Mouse (Mus musculus) T-helper 1 cell (primary cell): Measurements from ENCODE around the gene Ifrd2.

Experiments used
- in situ Hi-C: fragments of 300-600 bp; cut with MboI, MseI; formaldehyde crosslinking; loops from one replicate; pipeline ENCODE4 v1.15.1; 2025; ENCODE audit warnings: high pct_unique_total_duplicates

Gene Ifrd2

DNA sequence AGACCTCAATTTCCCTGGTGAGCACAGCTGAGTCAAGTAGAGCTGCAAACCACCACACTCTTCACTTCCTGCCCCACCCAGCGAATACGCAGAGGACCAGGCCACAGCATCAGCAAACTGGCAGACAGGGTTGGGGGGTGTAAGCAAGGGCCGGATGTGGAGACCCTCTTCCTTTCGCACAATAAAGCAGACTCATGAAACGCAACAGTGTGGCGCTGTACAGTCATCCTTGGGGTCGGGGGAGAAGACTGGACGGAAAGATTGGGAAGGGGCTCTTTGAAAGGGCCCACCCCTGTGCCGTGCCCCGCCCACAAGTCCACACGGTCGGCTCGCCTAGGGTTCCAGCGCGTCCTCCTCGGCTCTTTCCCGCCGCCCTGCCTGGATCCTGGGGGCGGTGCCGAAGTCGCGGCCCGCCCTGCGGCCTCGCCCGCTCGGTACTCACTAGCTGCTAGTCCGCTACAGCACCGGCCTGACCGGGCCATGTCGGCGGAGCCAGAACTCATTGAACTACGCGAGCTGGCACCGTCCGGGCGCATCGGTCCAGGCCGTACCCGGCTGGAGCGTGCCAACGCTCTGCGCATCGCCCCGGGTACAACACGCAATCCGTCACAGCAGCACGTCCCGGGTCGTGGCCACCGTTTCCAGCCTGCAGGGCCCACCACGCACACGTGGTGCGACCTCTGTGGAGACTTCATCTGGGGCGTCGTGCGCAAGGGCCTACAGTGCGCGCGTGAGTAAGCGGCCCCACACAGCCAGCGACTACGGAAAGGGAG is 36.1 kb upstream of the Ifrd2 start, which contains the start of gene Rassf1:
Gene Rassf1 (plus strand): TSS at position 439 of the 773 bp plus-strand sequence.
- in situ Hi-C loops: loop anchor here (10.0 to 25.0 kb wide), 2 partner anchors 657 to 1364 kb away; partner anchors contain the start of genes Manf and Ppm1m

DNA sequence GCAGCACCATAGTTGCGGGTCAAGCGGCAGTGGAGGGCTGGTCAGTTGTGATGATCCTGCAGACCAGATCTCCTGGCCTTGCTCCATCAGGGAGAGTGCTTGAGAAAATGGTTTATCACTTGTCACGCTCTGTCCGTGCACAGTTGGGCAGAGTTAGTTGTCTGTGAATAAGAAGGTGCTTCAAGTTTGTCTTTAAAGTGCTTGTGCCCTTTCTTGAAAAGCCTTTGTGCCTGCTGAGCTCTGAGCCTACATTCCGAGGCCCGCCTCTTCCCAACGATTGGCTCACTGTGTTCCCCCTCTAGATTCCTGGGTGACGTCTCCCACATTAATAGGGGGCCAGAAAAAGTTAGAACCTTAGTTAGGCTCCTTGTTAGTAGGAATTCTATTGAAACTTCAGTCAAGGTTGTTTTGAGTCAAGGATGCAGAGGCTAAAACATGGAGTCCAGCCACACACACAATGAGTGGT is 35.5 kb upstream of the Ifrd2 start:
- in situ Hi-C loops: loop anchor here (10.0 to 25.0 kb wide), 2 partner anchors 657 to 1365 kb away; partner anchors contain the start of genes Manf and Ppm1m

DNA sequence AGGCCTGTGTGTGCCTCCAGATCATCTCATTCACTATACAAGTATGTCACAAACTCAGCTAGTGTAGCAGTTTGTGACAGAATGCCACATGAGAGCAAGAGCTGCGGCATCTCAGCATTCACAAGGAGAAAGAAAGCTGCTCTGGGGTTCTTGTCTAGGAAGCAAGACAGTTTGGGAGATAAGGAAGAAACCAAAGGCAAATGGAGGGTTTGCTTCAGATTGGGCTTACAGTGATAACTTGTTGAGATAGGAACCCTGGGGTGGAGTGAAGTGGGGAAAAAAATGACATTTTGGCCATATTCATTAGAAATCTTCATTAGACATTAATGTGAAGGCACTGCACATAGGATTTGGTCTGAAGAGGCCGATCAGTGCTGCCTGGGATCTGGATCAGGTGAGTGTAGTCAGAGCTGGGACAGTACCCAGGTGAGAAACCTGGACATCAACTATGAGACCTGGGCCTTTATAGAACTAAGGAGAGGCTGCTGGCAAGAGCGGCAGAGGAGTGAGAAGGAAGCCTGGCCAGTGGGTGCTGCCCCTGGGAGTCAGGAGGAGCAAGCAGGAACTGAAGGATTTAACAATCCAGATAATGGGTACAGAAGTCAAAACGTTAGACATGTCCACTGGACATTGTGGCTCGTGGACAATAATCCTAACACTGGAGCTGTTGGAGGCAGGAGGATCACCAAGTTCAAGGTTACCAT is 34.6 kb upstream of the Ifrd2 start:
- in situ Hi-C loops: loop anchor here (10.0 to 25.0 kb wide), 2 partner anchors 658 to 1366 kb away; partner anchors contain the start of genes Manf and Ppm1m

DNA sequence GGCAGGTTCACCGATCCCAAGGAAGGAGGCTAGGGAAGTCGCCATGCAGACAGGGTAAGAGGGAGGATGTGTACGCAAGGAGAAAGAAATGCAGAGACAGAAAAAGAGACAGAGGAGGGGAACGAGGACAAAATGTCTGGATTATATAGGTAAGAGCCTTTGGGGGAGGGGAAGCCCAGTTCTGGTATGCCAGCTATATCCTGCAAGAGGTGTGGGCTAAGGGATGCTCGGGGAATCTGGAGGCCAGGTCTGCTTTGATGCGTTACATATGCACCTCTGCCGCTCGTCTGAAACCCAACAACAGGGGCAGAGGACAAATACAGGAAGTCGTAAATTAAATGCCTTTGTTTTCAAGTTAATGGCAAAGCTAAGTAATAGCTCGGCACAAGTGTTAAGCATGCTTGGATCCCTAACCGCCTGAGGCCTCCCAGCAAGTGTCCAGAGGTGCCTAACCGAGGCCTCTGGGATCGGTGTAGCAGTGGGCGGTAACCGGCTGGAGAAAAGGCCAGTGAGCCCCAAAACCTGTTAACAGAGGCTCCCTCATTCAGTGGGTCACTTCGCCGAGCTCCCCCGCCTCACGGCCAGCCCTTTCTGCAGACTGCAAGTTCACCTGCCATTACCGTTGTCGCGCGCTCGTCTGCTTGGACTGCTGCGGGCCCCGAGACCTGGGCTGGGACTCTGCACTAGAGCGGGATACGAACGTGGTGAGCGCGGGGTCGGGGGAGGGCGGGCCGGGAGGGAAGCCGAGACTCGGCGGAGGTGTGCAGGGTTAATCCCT is 33.7 kb upstream of the Ifrd2 start:
- in situ Hi-C loops: loop anchor here (10.0 to 25.0 kb wide), 2 partner anchors 659 to 1366 kb away; partner anchors contain the start of genes Manf and Ppm1m

DNA sequence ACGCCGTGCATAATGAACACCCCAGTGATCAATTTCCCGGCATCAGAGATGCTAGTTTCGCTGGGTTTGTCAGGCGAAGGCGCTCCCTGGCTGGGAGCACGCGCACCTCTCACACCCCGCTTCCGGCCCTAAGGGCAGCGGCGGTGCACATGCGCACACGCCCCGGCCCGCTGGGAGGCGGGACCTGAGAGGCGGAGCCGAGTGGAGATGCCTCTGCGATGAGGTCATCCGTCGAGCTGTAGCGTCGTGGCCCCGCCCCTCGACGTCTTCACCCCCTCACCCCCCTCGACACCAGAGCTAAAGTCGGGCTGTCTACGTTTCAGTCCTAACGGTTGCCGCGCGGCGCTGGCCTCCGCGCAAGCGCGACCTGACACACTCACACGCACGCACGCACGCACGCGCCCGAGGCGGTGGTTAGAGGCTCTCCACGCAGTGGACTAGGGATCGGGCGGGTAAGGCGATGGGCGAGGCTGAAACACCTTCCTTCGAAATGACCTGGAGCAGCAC is 33.1 kb upstream of the Ifrd2 start:
- in situ Hi-C loops: loop anchor here (10.0 to 25.0 kb wide), 2 partner anchors 660 to 1367 kb away; partner anchors contain the start of genes Manf and Ppm1m

DNA sequence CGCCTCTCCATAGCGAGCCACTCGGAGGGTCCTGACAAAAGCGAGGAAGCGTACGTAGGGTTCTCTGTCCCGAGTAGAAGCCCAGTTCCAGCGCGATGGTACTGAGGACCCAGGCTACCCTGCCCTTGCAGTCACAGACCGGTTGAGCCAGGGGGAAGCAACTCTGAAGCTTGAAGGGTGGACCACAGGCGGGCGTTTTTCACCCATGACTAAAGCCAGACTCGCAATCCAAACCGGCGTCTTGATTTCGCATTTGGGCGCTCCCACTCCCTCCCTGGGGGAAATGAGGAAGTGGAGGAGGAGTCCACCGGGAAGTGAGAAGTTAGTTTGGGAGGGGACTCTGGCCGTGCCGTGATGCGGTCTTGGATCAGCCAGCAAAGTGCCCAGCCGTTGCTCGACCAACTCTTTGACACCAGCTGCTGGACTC is 32.4 kb upstream of the Ifrd2 start:
- in situ Hi-C loops: loop anchor here (10.0 to 25.0 kb wide), 2 partner anchors 660 to 1368 kb away; partner anchors contain the start of genes Manf and Ppm1m

DNA sequence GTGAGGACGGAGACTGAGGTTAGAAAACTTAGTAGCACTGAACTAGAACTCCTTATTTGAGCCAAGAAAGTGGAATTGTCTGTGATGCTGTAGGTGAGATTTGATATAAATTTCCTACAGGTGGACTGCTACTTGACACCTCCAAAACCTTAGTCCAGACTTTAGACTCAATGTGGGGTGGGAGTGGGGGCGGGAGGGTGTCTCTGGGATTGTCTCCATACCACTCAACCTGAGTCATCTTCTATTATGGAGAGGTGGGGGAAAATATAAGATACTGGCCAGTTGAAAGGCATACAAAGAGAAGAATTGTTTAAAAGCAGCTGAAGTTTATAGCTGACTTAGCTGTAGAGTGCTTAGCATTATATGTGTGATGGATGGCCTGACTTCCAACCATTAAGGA is 31.7 kb upstream of the Ifrd2 start:
- in situ Hi-C loops: loop anchor here (10.0 to 25.0 kb wide), 2 partner anchors 661 to 1368 kb away; partner anchors contain the start of genes Manf and Ppm1m

DNA sequence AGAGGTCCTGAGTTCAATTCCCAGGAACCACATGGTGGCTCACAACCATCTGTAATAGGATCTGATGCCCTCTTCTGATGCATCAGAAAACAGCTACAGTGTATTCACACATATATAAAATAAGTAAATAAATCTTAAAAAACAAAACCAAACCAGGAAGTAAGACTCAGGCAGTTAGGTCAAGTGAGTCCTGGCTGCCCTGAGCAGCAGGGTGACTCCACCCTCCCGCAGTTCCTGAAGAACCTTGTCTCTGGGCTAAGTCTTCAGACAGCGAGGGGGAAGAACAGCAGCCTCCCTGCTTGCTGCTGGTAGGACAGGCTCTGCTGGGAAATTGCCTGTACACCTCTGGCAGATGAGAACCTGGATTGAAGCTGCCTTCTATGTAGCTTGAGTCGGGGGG is 31.1 kb upstream of the Ifrd2 start:
- in situ Hi-C loops: loop anchor here (10.0 to 25.0 kb wide), 2 partner anchors 662 to 1369 kb away; partner anchors contain the start of genes Manf and Ppm1m

DNA sequence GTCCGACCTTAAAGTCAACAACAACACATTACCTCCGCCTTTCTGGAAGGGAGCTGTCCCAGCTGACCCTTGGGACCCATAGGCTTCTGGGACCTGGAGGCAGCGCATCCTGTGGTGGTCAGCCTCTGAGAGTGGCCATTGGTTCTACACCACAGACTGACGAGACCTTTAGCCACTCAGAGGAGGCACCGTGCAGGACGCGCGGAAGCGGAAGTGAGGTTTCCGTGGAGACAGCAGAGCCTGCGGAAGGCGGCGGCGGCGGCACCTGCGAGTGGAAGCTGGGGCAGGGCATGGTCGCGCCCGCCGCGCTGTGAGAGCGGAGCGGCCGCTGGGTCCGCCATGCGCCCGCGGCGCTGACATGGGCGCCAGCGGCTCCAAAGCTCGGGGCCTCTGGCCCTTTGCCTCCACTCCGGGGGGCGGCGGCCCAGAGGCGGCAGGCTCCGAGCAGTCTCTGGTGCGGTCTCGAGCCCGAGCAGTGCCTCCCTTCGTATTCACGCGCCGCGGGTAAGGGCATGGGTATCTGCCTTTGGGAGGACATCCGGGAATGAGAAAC is 24.3 kb upstream of the Ifrd2 start, which contains the start of gene Tusc2:
Gene Tusc2 (plus strand): TSS at position 227 of the 553 bp plus-strand sequence.
- in situ Hi-C loops: loop anchor here (25.0 kb wide), 1 partner anchor 1376 kb away; the partner anchor contains the start of gene Ppm1m

DNA sequence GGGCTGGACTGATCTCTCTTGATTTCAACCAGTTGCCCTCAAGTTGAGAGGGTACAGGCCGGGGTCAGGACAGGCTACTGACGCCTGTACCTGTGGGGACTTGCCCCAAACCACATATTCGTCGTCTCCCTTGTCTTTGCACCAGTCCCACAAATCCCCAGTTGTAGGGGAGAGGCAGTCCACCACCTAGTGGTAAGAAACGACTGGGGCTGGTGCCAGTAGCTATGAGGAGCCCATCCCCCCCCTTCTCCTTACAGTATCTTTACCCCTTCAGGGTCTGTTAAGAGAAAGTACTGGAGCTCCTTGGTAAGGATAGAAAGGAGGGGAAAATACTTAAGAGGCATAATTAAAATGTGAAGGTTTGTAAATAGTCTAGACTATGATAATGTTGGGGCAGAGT is 21.9 kb upstream of the Ifrd2 start:
- in situ Hi-C loops: loop anchor here (25.0 kb wide), 1 partner anchor 1378 kb away; the partner anchor contains the start of gene Ppm1m

DNA sequence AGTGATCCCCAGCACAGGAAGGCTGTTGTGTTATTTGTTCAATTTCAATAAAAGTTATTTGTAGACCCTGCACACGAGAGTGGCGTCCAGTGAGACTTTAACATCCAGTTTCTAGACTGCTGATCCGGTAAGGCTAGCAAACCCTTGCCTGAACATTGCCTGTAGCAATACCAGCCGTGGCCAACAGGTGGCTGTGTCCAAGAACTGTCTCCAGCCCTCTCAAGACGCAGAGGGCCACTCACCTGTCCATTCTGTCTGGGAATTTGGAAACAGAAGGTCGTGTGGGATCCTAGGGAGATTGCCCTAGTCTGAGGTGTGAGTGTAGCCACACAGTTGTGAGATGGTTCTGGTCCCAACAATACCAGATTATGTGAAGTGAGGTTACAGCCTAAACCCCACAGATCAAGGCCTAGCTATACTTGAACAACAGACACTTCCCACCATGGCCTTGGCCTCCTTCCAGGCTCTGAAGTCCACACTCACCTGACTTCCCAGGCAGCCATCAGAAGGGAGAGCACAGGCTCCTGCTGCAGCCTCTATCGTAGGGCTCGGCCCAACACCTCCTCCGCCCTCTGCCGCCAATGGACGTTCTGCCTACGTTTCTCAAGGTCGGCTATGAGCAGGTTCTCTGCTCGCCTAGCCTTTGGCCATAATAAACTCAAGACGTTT is 21.3 kb upstream of the Ifrd2 start:
- in situ Hi-C loops: loop anchor here (25.0 kb wide), 1 partner anchor 1379 kb away; the partner anchor contains the start of gene Ppm1m

DNA sequence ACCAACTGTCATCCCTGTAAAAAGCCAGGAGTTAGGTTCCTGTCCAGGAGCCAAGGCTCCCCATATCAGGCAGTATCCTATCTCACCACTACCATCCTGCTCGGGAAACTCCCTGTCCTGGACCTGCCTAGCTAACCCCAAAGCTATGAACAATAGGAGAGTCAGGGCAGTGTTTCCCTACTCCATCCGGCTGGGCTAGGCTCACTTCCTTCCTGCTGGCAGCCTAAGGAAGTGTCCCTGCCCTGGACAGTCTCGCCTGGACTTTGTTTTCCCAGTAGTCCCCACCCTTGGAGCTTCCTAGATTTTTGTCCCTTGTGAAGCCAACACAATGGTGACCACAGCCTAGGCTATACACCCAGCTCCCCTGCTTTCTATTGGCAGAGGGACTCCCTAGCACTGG is 20.6 kb upstream of the Ifrd2 start:
- in situ Hi-C loops: loop anchor here (25.0 kb wide), 1 partner anchor 1380 kb away; the partner anchor contains the start of gene Ppm1m

DNA sequence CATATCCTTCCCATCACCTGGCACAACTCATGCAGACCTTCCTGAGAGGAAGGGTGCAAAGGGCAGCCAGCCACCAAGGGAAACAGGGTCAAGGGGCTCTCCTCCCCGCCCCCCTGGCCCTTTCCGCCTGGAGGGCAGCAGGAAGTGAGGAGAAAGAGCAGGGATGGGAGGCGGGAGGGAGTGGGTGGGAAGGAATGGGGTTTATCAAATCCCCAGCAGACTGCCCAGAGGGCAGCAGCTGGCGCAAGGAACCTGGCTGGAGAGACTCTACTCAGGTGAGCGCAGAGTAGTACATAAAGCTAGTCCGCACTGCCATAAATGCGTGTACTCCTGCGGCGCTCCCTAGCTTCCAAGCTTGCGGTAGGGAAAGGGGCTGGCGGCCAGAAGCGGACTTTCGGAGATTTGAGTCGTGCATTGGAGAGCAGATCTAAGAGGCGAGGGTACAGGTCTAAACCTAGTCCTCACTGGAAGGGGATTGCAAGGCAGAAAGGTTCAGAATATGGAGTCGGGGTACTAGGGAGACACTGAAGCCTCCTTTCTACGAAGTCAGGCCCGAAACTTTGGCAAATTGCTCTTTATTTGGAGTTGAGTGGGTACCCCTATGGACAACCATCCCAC is 19.6 kb upstream of the Ifrd2 start, which contains the start of gene Hyal2:
Gene Hyal2 (plus strand): TSS at position 244 of the 618 bp plus-strand sequence.
- in situ Hi-C loops: loop anchor here (25.0 kb wide), 1 partner anchor 1381 kb away; the partner anchor contains the start of gene Ppm1m

DNA sequence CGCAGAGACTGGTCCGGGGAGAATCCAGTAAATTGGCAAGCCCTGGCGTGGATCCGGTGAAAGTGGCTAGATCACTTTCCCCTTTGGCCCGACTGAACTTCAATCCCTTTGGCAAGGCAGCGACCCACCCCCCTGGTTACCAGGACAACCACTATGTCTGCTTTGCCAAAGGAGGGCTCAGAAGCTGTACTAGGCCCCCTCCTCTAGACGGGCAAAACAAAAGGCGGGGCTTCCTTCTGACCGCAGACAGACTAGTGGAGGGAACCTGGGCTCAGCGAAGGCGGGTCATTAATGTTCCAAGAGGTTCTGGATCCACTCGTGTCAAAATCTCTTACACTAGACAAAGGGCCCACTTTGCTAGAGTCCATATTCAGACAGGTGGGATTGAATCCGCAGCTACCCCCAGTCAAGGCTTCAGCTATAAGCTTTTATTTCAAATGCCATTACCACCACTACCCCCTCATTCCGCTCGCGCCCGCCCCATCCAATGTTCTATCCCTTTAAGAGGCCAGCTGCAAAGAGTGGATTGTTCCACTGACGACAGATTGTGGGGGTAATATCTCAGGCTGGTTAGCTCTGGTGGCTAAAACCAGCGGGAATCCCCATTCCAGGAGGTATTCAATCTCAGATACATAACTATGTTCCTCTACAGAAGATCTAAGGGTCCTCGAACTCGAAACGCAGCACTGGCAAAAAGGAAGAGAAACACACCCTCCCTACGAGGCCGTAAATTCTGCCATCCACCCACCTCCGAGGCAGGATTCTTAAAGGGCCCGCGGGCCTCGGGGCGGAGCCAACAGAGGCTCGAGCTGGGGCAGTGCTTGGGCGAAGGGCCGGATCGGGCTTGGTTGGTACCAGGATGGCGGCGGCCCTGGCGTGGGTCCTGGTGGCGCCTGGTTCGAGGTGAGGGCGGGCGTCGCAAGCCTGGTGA is 18.8 kb upstream of the Ifrd2 start:
- in situ Hi-C loops: loop anchor here (25.0 kb wide), 1 partner anchor 1381 kb away; the partner anchor contains the start of gene Ppm1m

DNA sequence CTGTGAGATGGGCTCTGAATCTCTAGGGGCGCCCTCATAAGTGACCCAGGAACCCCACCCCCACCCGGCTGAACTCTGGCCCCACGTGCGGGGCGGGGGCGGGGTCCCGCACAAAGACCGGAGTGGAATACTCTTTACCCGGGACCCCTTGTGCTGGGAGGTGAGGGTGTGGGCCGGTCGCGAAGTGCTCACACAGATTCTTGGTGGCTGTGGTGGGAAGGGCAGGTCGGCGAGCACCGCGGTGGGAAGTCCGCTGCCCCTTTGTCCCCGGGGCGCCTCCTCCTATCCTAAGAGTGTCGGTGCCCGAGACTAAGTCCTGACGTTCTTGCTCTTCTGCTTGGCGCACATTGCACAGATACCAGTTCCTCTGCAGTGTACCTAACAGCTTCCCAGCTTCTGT is 18.2 kb upstream of the Ifrd2 start:
- in situ Hi-C loops: loop anchor here (25.0 kb wide), 1 partner anchor 1382 kb away; the partner anchor contains the start of gene Ppm1m

DNA sequence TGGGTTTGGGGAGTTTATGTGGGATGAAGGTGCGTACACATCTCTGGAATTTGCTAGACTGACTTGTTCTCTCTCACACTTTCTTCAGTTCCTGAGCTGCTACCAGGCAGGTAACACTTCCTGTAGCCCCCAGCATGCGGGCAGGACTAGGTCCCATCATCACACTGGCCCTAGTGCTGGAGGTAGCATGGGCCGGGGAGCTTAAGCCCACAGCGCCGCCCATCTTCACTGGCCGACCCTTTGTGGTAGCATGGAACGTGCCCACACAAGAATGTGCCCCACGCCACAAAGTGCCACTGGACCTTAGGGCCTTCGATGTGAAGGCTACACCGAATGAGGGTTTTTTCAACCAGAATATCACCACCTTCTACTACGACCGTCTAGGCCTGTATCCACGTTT is 17.4 kb upstream of the Ifrd2 start:
- in situ Hi-C loops: loop anchor here (25.0 kb wide), 1 partner anchor 1383 kb away; the partner anchor contains the start of gene Ppm1m

DNA sequence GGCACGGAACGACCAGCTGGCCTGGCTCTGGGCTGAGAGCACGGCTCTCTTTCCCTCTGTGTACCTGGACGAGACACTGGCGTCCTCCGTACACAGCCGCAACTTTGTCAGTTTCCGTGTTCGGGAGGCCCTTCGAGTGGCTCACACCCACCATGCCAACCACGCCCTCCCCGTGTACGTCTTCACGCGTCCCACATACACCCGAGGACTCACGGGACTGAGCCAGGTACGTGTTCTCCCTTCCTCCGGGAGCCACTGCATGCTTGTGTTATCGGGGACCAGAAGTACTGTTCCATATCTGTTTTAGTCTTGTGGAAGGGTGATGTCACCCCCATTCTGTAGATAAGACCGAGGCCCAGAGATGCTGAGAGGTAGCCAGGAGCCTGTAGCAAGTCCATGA is 16.6 kb upstream of the Ifrd2 start:
- in situ Hi-C loops: loop anchor here (25.0 kb wide), 1 partner anchor 1384 kb away; the partner anchor contains the start of gene Ppm1m
